Mouse (Mus musculus): ENCODE measurements at regions not wholly inside any gene's neighbourhood (a gene's known extent, or its start where the extent isn't known, plus 50 kb on each side); places are given as distances from the start of the nearest gene placed in this dataset.

- ATAC-seq (ENCODE audit: poor library complexity, severe bottlenecking): no peak
These were observed 52.7 kb upstream of the Rab3gap2 start for GRCm38 (mm10) chr1:185151130-185151799.

- no peak for ATAC-seq (ENCODE audit: poor library complexity, severe bottlenecking)
These were observed 53.3 kb upstream of the Rab3gap2 start for GRCm38 (mm10) chr1:185150431-185151129.

- no peak for ATAC-seq (ENCODE audit: poor library complexity, severe bottlenecking)
These were observed 59.1 kb upstream of the Rab3gap2 start for GRCm38 (mm10) chr1:185144791-185145190.

- ATAC-seq (ENCODE audit: poor library complexity, severe bottlenecking): no peak
These were observed 59.9 kb upstream of the Rab3gap2 start for GRCm38 (mm10) chr1:185144006-185144405.

- no peak for ATAC-seq (ENCODE audit: poor library complexity, severe bottlenecking)
These were observed 63.6 kb upstream of the Rab3gap2 start for GRCm38 (mm10) chr1:185140317-185140716.

GRCm38 (mm10) chr1:185128209-185128608, 75.7 kb upstream of the Rab3gap2 start:
- ATAC-seq (ENCODE audit: poor library complexity, severe bottlenecking): no peak

GRCm38 (mm10) chr1:185125737-185126286, 78.1 kb upstream of the Rab3gap2 start:
- ATAC-seq (ENCODE audit: poor library complexity, severe bottlenecking): no peak

GRCm38 (mm10) chr1:185121552-185121951, 82.4 kb upstream of the Rab3gap2 start:
- ATAC-seq (ENCODE audit: poor library complexity, severe bottlenecking): no peak

- peak; percentile 47 for ATAC-seq (ENCODE audit: poor library complexity, severe bottlenecking)
These were observed 83.5 kb upstream of the Rab3gap2 start for GRCm38 (mm10) chr1:185120416-185120815.

GRCm38 (mm10) chr1:185117711-185118110, 86.2 kb upstream of the Rab3gap2 start:
- ATAC-seq (ENCODE audit: poor library complexity, severe bottlenecking): no peak

- no peak for ATAC-seq (ENCODE audit: poor library complexity, severe bottlenecking)
These were observed 90.2 kb upstream of the Rab3gap2 start for GRCm38 (mm10) chr1:185113687-185114086.

GRCm38 (mm10) chr1:185112017-185112399, 91.9 kb upstream of the Rab3gap2 start:
- ATAC-seq (ENCODE audit: poor library complexity, severe bottlenecking): no peak

- ATAC-seq (ENCODE audit: poor library complexity, severe bottlenecking): no peak
These were observed 92.4 kb upstream of the Rab3gap2 start for GRCm38 (mm10) chr1:185111347-185112016.

GRCm38 (mm10) chr1:185104945-185105884, 98.7 kb upstream of the Rab3gap2 start:
- ATAC-seq (ENCODE audit: poor library complexity, severe bottlenecking): peak; percentile 82

GRCm38 (mm10) chr1:185103803-185104202, 100.1 kb upstream of the Rab3gap2 start:
- no peak for ATAC-seq (ENCODE audit: poor library complexity, severe bottlenecking)

GRCm38 (mm10) chr1:185098975-185099958, 99.9 kb upstream of the Mark1 start:
- no peak for ATAC-seq (ENCODE audit: poor library complexity, severe bottlenecking)

- ATAC-seq (ENCODE audit: poor library complexity, severe bottlenecking): no peak
These were observed 99.0 kb upstream of the Mark1 start for GRCm38 (mm10) chr1:185098195-185098974.

- ATAC-seq (ENCODE audit: poor library complexity, severe bottlenecking): no peak
These were observed 97.4 kb upstream of the Mark1 start for GRCm38 (mm10) chr1:185096741-185097140.

- no peak for ATAC-seq (ENCODE audit: poor library complexity, severe bottlenecking)
These were observed 93.4 kb upstream of the Mark1 start for GRCm38 (mm10) chr1:185092757-185093156.
